In the genomic region with DNA sequence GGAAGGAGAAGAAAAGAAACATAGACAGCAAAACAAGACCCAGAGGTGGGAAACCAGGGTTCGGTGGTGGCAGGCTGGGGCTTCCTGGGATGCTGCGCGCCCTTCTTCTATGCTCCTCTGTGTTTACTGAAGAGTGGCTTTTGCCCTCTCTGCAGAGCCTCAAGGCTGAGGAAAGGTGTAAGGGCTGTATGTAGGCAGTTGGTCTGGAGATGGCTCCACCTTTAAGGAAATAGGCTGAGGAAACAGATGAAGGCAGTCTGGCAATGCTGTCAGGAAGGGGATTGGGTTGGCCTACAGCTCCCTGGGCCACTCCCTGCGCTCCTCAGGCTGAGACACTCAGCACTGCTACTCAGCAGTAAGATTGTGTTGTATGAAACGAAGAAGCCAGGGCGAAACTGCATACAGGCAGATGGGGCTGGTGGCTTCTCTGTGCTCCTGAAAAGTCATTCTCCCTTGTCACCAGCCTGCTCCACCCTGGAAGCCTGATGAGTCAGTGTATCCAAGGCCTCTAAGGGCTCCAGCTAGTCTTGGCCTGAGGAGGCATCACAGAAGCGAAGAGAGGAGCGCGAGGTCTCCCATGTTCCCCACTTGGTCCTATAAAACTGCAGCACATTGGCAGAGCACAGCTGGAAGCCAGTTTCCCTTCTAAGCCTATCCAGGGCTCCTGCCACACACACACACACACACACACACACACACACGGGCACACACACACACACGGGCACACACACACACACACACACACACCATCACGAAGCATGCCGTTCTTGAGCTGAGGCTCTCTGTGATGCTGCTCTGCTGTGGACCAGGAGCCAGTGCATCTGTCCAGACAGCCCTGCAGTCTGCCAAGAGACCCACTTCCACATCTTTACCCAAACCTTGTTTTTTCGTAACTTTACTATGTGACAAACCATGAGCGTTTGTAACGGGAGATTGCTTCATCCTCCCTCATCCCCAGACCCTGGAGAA, we compare ENCODE assay signal across 8 mouse cellular contexts.
DNase-seq lines count a peak whose midpoint lies in the region; ATAC-seq and TF ChIP-seq lines count a peak whose summit lies in the region.

No protein-coding gene starts in this region.

- no peak overlapping the region for H3K4me2 ChIP-seq in intestine, embryonic 14.5 days (ENCODE audit: low read length)
- no peak overlapping the region for H3K4me2 ChIP-seq in intestine, postnatal 0 days (replicated peaks; ENCODE audit: low read depth)
- H3K4me2 ChIP-seq in hindbrain, embryonic 16.5 days (ENCODE audit: low read length): no peak overlapping the region
- no peak overlapping the region for H3K4me2 ChIP-seq in neural tube, embryonic 14.5 days (ENCODE audit: low read depth, low read length)

- H3K27ac ChIP-seq in intestine, embryonic 14.5 days (ENCODE audit: low read depth): peak overlapping the region; percentile 70
- H3K27ac ChIP-seq in intestine, postnatal 0 days (ENCODE audit: low read depth, low read length): no peak overlapping the region
- peak overlapping the region; percentile 99 for H3K27ac ChIP-seq in embryonic fibroblast, embryonic 13.5 days (ENCODE audit: insufficient read depth, low read length)
- no peak overlapping the region for H3K27ac ChIP-seq in hindbrain, embryonic 16.5 days (ENCODE audit: low read depth, low read length)
- H3K27ac ChIP-seq in neural tube, embryonic 14.5 days (ENCODE audit: low read depth, low read length): peak overlapping the region; percentile 45; the same call in 1 of the 2 replicates

- ATAC-seq in intestine, embryonic 14.5 days (replicated peaks; ENCODE audit: low FRiP score, low TSS enrichment, low read depth): 0 out of 2 replicates have a peak, but pooled peaks have one; percentile 44
- no peak for ATAC-seq in intestine, postnatal 0 days
- ATAC-seq in hindbrain, embryonic 16.5 days: peak; percentile 51; the same call in 1 of the 2 replicates
- ATAC-seq in neural tube, embryonic 14.5 days (ENCODE audit: low read depth): peak; percentile 42

- WGBS in intestine, embryonic 14.5 days: 67% methylated on average over 16 of the region's 16 CpGs
- WGBS in intestine, postnatal 0 days: 77% methylated on average over 16 of the region's 16 CpGs
- WGBS in hindbrain, embryonic 16.5 days: 42% methylated on average over 16 of the region's 16 CpGs
- WGBS in neural tube, embryonic 14.5 days: 55% methylated on average over 15 of the region's 16 CpGs

- no peaks in the 10 kb centered on the region for H3K27me3 ChIP-seq in intestine, embryonic 14.5 days (replicated peaks; ENCODE audit: control insufficient read depth, insufficient read depth, low read length)
- H3K27me3 ChIP-seq in intestine, postnatal 0 days (replicated peaks; ENCODE audit: control insufficient read depth, insufficient read depth, low read length): no peaks in the 10 kb centered on the region
- no peaks in the 10 kb centered on the region for H3K27me3 ChIP-seq in hindbrain, embryonic 16.5 days (replicated peaks; ENCODE audit: control insufficient read depth, insufficient read depth, low read length)
- H3K27me3 ChIP-seq in neural tube, embryonic 14.5 days (ENCODE audit: control insufficient read depth, insufficient read depth, low read length): no peaks in the 10 kb centered on the region

- no peak for DNase-seq in intestine, embryonic 14.5 days (ENCODE audit: low spot score)
- DNase-seq in layer of hippocampus, postnatal 10 days (ENCODE audit: low spot score in 2 of 2): no peak
- DNase-seq in layer of hippocampus, adult 18-20 months (ENCODE audit: low spot score in 2 of 2): no peak
- no peak for DNase-seq in cerebellum, adult 9-10 months

- no peaks in the 10 kb centered on the region for H3K9me3 ChIP-seq in intestine, embryonic 14.5 days (ENCODE audit: control insufficient read depth, low read length)
- H3K9me3 ChIP-seq in intestine, postnatal 0 days (ENCODE audit: control insufficient read depth): no peaks in the 10 kb centered on the region
- no peaks in the 10 kb centered on the region for H3K9me3 ChIP-seq in hindbrain, embryonic 16.5 days (ENCODE audit: control insufficient read depth, low read length)
- no peaks in the 10 kb centered on the region for H3K9me3 ChIP-seq in neural tube, embryonic 14.5 days (ENCODE audit: control insufficient read depth, low read length)

- peaks cover 14% of the 10 kb centered on the region for H3K4me1 ChIP-seq in intestine, embryonic 14.5 days (replicated peaks; ENCODE audit: control insufficient read depth, insufficient read depth, low read length)
- H3K4me1 ChIP-seq in intestine, postnatal 0 days (replicated peaks; ENCODE audit: control insufficient read depth, insufficient read depth, low read length): no peaks in the 10 kb centered on the region
- H3K4me1 ChIP-seq in embryonic fibroblast, embryonic 13.5 days (ENCODE audit: control insufficient read depth, insufficient read depth, low read length): peaks cover 15% of the 10 kb centered on the region
- H3K4me1 ChIP-seq in hindbrain, embryonic 16.5 days (ENCODE audit: control insufficient read depth, insufficient read depth, low read depth, low read length): peaks cover 10% of the 10 kb centered on the region
- peaks cover 13% of the 10 kb centered on the region for H3K4me1 ChIP-seq in neural tube, embryonic 14.5 days (ENCODE audit: control insufficient read depth, insufficient read depth, low read length)

- H3K36me3 ChIP-seq in intestine, embryonic 14.5 days (ENCODE audit: control insufficient read depth, insufficient read depth, low read length): no peaks in the 10 kb centered on the region
- no peaks in the 10 kb centered on the region for H3K36me3 ChIP-seq in intestine, postnatal 0 days (ENCODE audit: control insufficient read depth, insufficient read depth)
- H3K36me3 ChIP-seq in hindbrain, embryonic 16.5 days (ENCODE audit: control insufficient read depth, insufficient read depth, low read length): no peaks in the 10 kb centered on the region
- H3K36me3 ChIP-seq in neural tube, embryonic 14.5 days (ENCODE audit: control insufficient read depth, insufficient read depth, low read length): no peaks in the 10 kb centered on the region

- no peak for TF ChIP-seq CTCF in intestine, postnatal 0 days (IDR thresholded peaks at IDR 0.05; ENCODE audit: low read depth)
- no peak for TF ChIP-seq CTCF in embryonic fibroblast, embryonic 13.5 days (IDR thresholded peaks at IDR 0.05; ENCODE audit: borderline replicate concordance, insufficient read depth, low read length)

- TF ChIP-seq POLR2A in embryonic fibroblast, embryonic 13.5 days (IDR thresholded peaks at IDR 0.05; ENCODE audit: low read depth, low read length): peak; percentile 27; the same call in 1 of the 2 replicates

- no peak overlapping the region for H3K9ac ChIP-seq in intestine, embryonic 14.5 days (ENCODE audit: low read length)
- no peak overlapping the region for H3K9ac ChIP-seq in intestine, postnatal 0 days (ENCODE audit: low read depth, low read length)
- H3K9ac ChIP-seq in hindbrain, embryonic 16.5 days (ENCODE audit: low read depth, low read length): no peak overlapping the region
- H3K9ac ChIP-seq in neural tube, embryonic 14.5 days (replicated peaks; ENCODE audit: low read depth, low read length): no peak overlapping the region

- no peak overlapping the region for H3K4me3 ChIP-seq in intestine, embryonic 14.5 days (ENCODE audit: low read depth, low read length)
- H3K4me3 ChIP-seq in intestine, postnatal 0 days (ENCODE audit: low read depth, low read length): no peak overlapping the region
- no peak overlapping the region for H3K4me3 ChIP-seq in embryonic fibroblast, embryonic 13.5 days (ENCODE audit: insufficient read depth, low read length)
- H3K4me3 ChIP-seq in hindbrain, embryonic 16.5 days (ENCODE audit: low read length): no peak overlapping the region
- no peak overlapping the region for H3K4me3 ChIP-seq in neural tube, embryonic 14.5 days (ENCODE audit: low read depth, low read length)

Comparison
In these comparisons a context has a peak if more than half of its experiments do, and no peak if none do; other contexts are left out.
1. H3K27ac ChIP-seq: peak in intestine, embryonic 14.5 days (single experiment), embryonic fibroblast, embryonic 13.5 days (single experiment) and neural tube, embryonic 14.5 days (single experiment); none in intestine, postnatal 0 days (single experiment) and hindbrain, embryonic 16.5 days (single experiment).